Mouse (Mus musculus): ENCODE data around the gene Cobll1.

Cobll1 gene

GRCm38 (mm10) chr2:65093990-65094389 lies 145.2 kb downstream of the Cobll1 start:
- no peak for DNase-seq (ENCODE audit: low read depth, low spot score)

GRCm38 (mm10) chr2:65090986-65091385 lies 148.2 kb downstream of the Cobll1 start:
- DNase-seq (ENCODE audit: low read depth, low spot score): no peak

DNA sequence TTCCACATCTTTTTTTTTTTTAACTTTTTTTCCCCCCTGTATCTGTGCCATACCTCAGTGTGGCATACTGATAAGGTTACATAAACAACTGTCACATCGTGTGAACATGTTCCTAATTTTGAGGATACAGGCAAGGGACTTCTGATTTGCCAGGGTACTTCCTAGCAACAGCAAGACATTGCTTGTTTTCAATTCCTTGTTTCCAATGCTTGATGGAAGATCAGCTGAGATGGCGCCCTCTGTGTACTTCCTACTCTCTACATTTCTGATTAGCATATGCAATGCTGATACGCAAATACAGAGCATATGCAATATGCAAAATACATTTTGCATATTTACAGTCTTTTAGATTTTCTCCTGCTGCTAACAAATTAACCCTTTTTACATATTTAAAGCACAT lies 152.0 kb downstream of the Cobll1 start:
- no peak for DNase-seq (ENCODE audit: low read depth, low spot score)

DNA sequence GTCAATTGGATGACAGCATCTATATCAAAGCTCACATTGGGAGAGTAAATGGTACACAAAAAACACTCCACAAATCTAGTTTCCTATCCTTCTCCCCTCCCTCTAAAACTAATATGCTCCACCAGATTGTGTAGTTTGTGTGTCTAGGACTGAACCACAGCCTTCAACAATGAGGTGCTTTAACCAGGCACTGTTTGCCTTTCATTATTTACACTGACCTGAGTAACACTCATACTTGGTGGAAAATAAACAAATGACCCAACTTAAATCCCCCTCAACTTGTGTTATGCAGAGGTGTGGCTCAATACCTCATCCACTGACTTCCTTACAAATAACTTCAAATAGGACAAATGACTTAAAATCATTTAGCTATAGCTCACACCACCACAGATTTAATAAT lies 155.8 kb downstream of the Cobll1 start:
- DNase-seq (ENCODE audit: low read depth, low spot score): no peak

- DNase-seq (ENCODE audit: low read depth, low spot score): no peak
Observed at GRCm38 (mm10) chr2:65077544-65077943, 161.7 kb downstream of the Cobll1 start.

- DNase-seq (ENCODE audit: low read depth, low spot score): no peak
Observed at GRCm38 (mm10) chr2:65075840-65076239, 163.4 kb downstream of the Cobll1 start.

GRCm38 (mm10) chr2:65075431-65075830 lies 163.8 kb downstream of the Cobll1 start:
- DNase-seq (ENCODE audit: low read depth, low spot score): peak; percentile 3

GRCm38 (mm10) chr2:65072205-65072604 lies 167.0 kb downstream of the Cobll1 start:
- DNase-seq (ENCODE audit: low read depth, low spot score): no peak

DNA sequence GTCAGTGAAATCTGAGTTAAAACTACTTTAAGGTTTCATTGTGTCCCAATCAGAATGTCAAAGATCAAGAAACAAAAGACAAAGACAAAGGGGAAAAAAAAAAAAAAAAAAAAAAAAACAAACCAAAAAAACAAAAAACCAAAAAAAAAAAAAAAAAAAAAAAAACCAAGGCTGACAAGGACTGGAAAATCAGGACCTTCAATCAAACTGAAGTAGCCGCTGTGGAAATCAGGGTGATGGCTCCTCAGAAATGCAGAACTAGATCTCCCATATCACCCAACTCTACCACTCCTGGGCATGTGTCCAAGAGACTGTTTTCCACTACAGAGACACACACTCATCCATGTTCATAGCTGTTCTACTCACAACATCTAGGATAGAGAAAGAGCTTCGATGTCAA lies 185.4 kb downstream of the Cobll1 start:
- DNase-seq (ENCODE audit: low read depth, low spot score): no peak

DNA sequence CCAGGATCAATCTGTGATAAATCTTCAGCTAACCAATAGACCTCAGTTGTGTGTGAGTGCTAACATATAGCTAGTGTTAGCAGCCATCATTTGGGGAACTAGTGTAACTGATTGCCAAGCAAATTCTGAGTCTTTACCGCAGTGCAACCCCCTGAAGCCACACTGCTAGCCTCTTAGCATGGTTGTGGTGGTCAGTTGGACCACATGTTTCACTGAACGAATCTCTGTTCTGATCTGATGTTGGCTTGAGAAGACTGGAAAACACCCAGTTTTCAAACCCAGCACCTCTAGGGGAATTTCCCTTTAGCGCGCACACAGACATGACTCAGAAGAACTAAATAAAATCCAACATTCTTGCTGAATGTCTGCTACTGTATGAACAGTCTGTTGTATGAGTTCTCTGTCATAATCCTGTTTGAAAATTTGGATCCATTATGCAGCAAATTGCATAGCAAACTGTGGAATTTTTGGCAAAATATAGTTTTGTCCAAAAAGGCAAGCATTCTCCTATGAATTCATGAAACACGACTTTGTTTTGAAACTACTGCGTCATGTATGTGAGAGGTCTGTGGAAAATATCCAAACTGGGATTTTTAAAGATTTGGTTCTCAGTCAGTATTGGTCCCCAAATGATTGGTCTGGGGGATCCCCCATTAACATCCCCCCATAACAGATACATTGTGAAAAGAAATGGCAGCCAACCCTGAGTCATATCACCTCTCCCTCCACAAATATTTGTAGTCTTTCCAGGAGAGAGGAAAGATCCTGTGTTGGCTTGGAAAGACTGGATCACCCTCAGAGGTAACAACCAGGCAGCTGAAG lies 186.8 kb downstream of the Cobll1 start:
- DNase-seq (ENCODE audit: low read depth, low spot score): no peak

DNA sequence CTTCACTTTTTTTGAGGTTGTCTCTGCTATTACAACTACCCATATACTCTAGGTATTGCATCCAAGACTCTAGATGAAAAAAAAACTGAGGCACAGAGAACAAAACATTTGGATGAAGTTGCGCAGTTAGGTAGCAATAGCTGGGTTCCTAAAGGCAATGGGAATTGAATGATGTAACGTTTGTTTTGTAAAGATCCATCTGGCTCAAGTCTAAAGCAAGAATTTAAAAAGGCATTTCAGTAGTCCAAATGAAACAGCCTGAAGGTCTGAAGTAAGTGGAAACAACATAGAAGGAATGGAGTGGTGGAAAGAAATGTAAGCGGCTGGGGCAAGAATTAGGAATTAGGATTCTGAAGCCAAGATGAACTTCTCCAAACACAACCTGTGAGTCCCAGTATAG lies 188.4 kb downstream of the Cobll1 start:
- DNase-seq (ENCODE audit: low read depth, low spot score): no peak

GRCm38 (mm10) chr2:65048234-65049017 lies 190.8 kb downstream of the Cobll1 start:
- DNase-seq (ENCODE audit: low read depth, low spot score): no peak

All from retina, adult 2 months (tissue).